Mouse (Mus musculus): ENCODE data around the gene Gzf1.
A peak's percentile ranks its signal among the peaks of the same experiment; 100 is the strongest.

The Gzf1 gene

DNA sequence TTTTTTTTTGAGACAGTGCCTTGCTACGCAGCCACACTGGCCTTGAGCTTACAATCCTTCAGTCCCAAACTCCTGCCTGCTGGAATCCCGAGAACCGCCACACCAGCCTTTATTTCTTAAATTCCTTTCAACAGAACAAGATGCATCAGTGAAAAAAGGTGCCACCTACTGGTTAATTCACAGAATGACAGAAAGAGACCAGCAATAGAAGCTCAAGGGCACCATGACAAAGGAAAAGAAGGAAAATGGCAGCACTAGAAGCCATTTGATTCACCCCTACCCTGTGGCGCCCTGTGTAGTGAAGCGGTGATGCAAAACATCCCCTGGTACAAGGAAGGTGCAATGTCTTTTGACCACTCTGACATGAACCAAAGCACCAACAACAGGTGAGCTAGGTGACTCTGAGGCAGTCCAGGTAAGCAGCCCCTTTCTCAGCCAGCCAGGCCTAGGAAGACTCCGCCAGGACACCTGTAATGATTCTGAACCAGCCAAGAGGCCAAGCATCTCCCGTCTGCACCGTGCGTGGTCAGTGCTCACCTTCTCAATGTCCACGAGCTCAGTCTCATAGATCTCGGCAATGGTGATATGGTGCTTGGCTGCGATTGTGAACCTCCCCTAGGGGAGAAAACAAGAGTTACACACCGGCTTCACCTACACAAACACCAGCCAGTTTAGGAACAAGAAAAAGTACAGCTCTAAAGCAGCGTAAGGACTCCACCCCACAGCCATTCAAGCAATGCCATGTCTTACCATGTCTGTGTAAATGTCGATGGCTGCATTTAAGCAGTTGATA lies 25.8 kb downstream of the Gzf1 start:
- DNase-seq, result peak; percentile 60

DNA sequence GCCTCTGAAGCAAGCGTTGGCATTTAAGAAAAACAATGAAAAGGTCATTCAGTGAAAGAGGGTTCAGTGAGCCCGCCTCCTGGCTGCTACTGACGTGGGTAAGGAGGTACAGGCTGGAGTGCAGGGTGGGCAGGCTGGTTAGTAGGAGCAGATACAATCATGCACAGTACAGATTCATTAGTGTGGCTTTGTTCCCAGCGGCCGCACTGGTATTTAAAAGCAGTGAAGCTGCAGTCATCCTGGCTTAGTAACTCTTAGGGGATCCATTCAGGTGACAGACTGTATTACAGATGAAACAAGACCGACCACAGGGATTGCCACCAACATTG lies 26.3 kb downstream of the Gzf1 start:
- no peak for DNase-seq

DNA sequence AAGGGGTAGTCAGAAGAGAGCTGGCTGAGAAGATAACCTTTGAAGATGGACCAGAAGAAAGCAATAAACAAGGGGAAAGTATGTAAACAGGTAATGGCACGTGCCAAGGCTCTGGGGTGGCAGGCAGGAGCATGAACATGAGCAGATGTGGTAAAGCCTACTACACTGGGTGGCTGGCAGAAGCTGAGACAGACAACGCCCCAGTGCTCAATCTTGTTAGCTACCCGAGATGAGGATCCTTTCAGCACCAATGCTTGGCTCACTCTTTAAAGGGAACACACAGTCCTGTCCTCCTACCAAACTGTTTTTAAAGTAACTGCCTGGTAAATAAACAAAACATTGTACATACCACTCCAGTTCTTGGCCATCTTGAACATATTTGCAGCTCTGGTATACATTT lies 31.5 kb downstream of the Gzf1 start:
- DNase-seq, result no peak

DNA sequence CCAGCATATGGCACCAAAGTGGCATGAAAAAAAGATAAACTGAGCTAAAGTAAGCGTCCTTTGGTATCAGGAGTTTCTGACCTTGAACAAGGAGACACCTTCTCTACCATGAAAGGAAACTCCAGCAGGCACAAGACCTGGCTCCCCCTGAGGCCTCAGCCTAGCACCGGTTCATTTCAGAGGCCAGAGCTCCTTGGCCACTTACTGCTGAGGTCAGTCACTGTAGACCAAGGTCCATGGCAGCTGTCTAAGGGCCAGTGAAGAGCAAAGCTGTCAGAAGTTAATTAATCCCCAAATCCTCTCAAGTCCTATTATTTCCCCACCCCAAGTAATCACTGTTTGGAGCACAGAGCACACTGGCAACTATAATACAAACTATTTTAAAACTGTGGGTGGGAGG lies 36.2 kb downstream of the Gzf1 start:
- peak; percentile 63 for DNase-seq

DNA sequence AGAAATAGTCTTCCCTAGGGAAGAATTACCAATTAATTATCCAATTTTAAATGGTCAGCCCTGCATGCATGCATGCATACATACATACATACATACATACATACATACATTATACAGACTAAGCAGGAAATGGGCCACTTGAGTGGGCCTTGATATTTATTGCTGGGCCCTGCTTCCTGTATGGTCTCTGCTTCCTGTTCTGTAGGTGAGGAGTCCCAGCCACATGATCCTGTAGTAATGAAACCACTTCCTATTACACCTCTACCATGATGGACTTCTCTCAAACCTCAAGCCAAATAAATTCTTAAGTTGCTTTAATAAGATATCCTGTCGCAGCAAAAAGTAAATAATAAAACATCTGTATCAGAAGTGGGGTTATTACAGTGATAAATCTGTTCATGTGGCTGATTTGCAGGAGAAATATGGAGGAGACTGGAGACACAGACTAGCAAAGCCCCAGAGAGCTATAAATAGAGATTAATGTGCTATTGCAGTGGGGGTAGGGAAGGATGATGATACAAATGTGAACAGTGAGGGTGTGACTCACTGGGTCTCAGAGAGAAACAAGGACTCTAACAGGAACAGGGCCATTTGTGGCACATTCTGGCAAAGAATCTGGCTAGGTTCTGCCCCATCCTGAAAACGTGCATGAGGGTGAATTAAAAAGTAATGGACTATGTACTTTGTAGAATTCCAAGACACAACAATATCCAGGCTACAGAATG lies 38.6 kb downstream of the Gzf1 start:
- DNase-seq, result no peak

DNA sequence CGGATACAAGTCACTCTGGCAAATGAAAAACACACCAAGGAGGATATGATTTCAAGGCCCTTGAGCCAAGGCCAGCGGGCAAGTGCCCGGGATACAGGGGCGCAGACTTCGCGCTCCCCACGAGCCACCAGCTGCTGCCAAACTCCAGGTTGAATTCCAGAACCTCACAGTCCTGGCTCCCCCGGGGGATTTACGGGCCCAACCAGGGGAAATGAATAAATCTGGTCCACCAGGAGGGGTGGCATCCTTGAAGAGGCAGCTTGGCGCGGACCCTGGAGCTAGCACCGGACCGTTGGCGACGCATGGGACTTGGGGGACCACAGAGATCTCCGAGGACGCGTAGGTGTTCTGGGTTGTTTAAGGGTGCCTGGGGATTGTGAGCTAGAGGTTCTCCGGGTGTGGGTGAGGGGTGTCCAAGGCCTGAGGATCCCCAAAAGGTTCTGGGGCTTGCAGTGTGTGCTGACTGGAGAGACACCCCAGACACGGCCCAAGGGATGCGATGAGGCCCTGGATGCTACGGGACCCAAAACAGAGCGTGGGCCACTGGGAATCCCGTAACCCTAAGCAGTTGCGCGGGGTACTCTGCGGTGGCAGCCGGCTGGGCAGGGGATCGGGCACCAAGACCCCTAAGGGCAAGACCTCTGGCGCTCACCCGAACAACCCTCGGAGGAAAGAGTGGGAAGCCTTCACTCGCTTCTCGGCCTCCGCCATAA lies 50.9 kb downstream of the Gzf1 start:
- peak; percentile 25 for DNase-seq

DNA sequence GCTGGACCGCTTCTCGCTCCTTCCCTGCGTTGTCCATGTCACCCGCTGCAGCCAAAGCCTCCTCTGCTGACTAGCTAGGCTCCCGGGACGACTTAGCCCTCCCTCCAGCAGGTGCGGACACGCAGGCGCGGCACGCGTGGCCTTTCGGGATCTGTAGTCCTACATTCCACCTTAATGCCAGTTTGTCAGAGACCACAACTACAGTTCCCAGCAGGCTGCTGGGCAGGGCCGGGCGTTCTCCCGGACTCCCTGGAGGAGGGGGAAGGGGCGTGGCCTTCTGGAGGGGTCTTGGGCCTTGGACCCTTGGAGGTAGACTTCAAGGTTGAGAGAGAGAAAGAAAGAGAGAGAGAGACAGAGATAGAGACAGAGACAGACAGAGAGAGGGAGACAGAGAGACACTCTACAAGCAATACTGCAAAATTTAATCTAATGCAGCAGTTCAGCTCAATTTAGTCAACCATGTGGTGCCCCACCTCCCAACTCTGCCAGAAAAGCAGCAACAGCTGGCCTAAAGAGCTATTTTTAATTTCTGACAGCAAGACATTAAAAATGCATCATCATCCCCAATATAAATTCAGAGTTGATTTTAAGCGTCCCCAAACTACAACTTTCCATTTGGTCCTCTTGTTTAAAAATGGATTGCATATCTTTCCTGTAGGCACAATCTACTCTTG lies 51.6 kb downstream of the Gzf1 start, which contains the start of gene Napb:
Napb (minus strand) TSS at position 141 of the 674 bp plus-strand sequence.
- peak; percentile 97 for DNase-seq

Data from kidney, adult 9 months (tissue).